Mouse (Mus musculus) spleen, adult 2 months (tissue): ENCODE measurements around the gene Rnaseh2a. TPM values are rescaled to one million over a fixed set of nuclear protein-coding genes. Genes with fewer than 3 reads are reported as not detected.
A peak's percentile ranks its signal among the peaks of the same experiment; 100 is the strongest.

ENCODE experiments used
- DNase-seq, 2 experiments: peaks; one replicate each; pipeline versions ENCODE4 v3.0.0 to v3.0.0-alpha.2; 2012 to 2021; ENCODE audit warnings: low spot score in 2 of 2, low read depth in 1 of 2
- H3K27ac ChIP-seq: fragments of 200-500 bp; 2 replicates; pipeline ENCODE4 v1.5.1; 2012; ENCODE audit warnings: low read length, inconsistent platforms; ENCODE audit not compliant: insufficient read depth
- H3K27me3 ChIP-seq: fragments of 200-500 bp; 2 replicates; pipeline ENCODE4 v1.6.1; 2012; ENCODE audit warnings: mild to moderate bottlenecking, moderate library complexity, low read length, inconsistent platforms; ENCODE audit not compliant: control insufficient read depth, insufficient read depth
- H3K36me3 ChIP-seq: fragments of 200-500 bp; 2 replicates; pipeline ENCODE4 v1.6.1; 2012; ENCODE audit warnings: mild to moderate bottlenecking, low read length, inconsistent platforms; ENCODE audit not compliant: control insufficient read depth, insufficient read depth
- H3K4me1 ChIP-seq: fragments of 200-500 bp; 2 replicates; pipeline ENCODE4 v1.6.1; 2011; ENCODE audit warnings: inconsistent platforms; ENCODE audit not compliant: control insufficient read depth, insufficient read depth, insufficient read length
- H3K4me3 ChIP-seq: fragments of 200-500 bp; 2 replicates; pipeline ENCODE4 v1.5.1; 2011; ENCODE audit warnings: mild to moderate bottlenecking, inconsistent platforms; ENCODE audit not compliant: insufficient read depth, insufficient read length; ENCODE audit errors: extremely low read depth
- CTCF ChIP-seq: fragments of 200-500 bp; IDR thresholded peaks from 2 replicates; pipeline ENCODE4 v1.5.1; 2011; ENCODE audit warnings: mild to moderate bottlenecking, inconsistent platforms; ENCODE audit not compliant: insufficient read depth, insufficient read length, insufficient replicate concordance; ENCODE audit errors: extremely low read depth
- POLR2A ChIP-seq: fragments of 200-500 bp; IDR thresholded peaks from 2 replicates; pipeline ENCODE4 v1.6.1; 2011; ENCODE audit warnings: low read depth, low read length, inconsistent platforms
- WGBS: fragments of 180-500 bp; shearing (Covaris S2); methylation state at CpG from one replicate; pipeline ENCODE4 v1.1.7; 2018; 5-methylcytosine and 5-hydroxymethylcytosine counted together
- polyA plus RNA-seq: library from polyadenylated mRNA; depleted of rRNA; stranded (reverse); fragments of >200 nt; gene quantifications from 2 replicates; pipeline ENCODE4 v1.2.3, GENCODE M21; 2012

Rnaseh2a gene
- polyA plus RNA-seq, 1 experiment = 34.2 TPM

- no peak overlapping the region for H3K4me3 ChIP-seq
- no peak for TF ChIP-seq CTCF
- no peak for TF ChIP-seq POLR2A
- 62% methylated on average over 8 of the region's 8 CpGs for WGBS
- no peak for DNase-seq
- no peaks in the 10 kb centered on the region for H3K36me3 ChIP-seq
- peak overlapping the region; percentile 6; the same call in 1 of the 2 replicates for H3K27ac ChIP-seq
- H3K27me3 ChIP-seq = no peaks in the 10 kb centered on the region
- H3K4me1 ChIP-seq = peaks cover 6% of the 10 kb centered on the region; the same call in 1 of the 2 replicates
These were observed 5.1 kb upstream of the Rnaseh2a start for GRCm38 (mm10) chr8:84974543-84975142.

- WGBS = 71% methylated on average over 4 of the region's 4 CpGs
- Histone ChIP-seq H3K27me3 (no peaks in the 10 kb centered on the region), H3K27ac (no peak overlapping the region), H3K4me1 (peaks cover 5% of the 10 kb centered on the region; the same call in 1 of the 2 replicates), H3K4me3 (no peak overlapping the region), H3K36me3 (no peaks in the 10 kb centered on the region)
- TF ChIP-seq CTCF (peak; percentile 90; the same call in 1 of the 2 replicates), POLR2A (no peak)
- DNase-seq = peak in 1 of 2 experiments; percentile 51
These were observed 4.4 kb upstream of the Rnaseh2a start for GRCm38 (mm10) chr8:84973803-84974542.

GRCm38 (mm10) chr8:84973079-84973478 lies 3.5 kb upstream of the Rnaseh2a start:
- no peak overlapping the region for H3K4me3 ChIP-seq
- 98% methylated on average over 1 of the region's 1 CpGs for WGBS

GRCm38 (mm10) chr8:84970913-84971312 lies 1.3 kb upstream of the Rnaseh2a start:
- Histone ChIP-seq H3K36me3 (no peaks in the 10 kb centered on the region), H3K4me3 (no peak overlapping the region), H3K27me3 (no peaks in the 10 kb centered on the region), H3K4me1 (peaks cover 17% of the 10 kb centered on the region; the same call in 1 of the 2 replicates), H3K27ac (no peak overlapping the region; the same call in 1 of the 2 replicates)
- 79% methylated on average over 5 of the region's 5 CpGs for WGBS
- DNase-seq = no peak
- no peak for TF ChIP-seq CTCF
- no peak for TF ChIP-seq POLR2A

More at GRCm38 (mm10) chr8:84973079-84973478, 3.5 kb upstream of the Rnaseh2a start:
- Histone ChIP-seq H3K27ac (no peak overlapping the region), H3K36me3 (no peaks in the 10 kb centered on the region), H3K27me3 (no peaks in the 10 kb centered on the region), H3K4me1 (peaks cover 10% of the 10 kb centered on the region; the same call in 1 of the 2 replicates)
- TF ChIP-seq CTCF (no peak), POLR2A (no peak)
- no peak for DNase-seq

GRCm38 (mm10) chr8:84970135-84970790 lies 696 bp upstream of the Rnaseh2a start:
- Histone ChIP-seq H3K27ac (peak overlapping the region; percentile 14; the same call in 1 of the 2 replicates), H3K36me3 (no peaks in the 10 kb centered on the region), H3K4me1 (peaks cover 19% of the 10 kb centered on the region; the same call in 1 of the 2 replicates), H3K4me3 (peak overlapping the region; percentile 79), H3K27me3 (no peaks in the 10 kb centered on the region)
- TF ChIP-seq CTCF = no peak
- WGBS = 17% methylated on average over 21 of the region's 21 CpGs
- no peak for DNase-seq

GRCm38 (mm10) chr8:84968650-84969049 lies 917 bp downstream of the Rnaseh2a start:
- no peaks in the 10 kb centered on the region for H3K27me3 ChIP-seq
- WGBS = 15% methylated on average over 2 of the region's 2 CpGs
- no peak overlapping the region for H3K4me3 ChIP-seq

More at GRCm38 (mm10) chr8:84968650-84969049, 917 bp downstream of the Rnaseh2a start:
- no peak for DNase-seq
- TF ChIP-seq POLR2A = no peak
- Histone ChIP-seq H3K27ac (peak overlapping the region; percentile 75; the same call in 1 of the 2 replicates), H3K4me1 (peaks cover 23% of the 10 kb centered on the region; the same call in 1 of the 2 replicates), H3K36me3 (no peaks in the 10 kb centered on the region)
